Mouse (Mus musculus): ENCODE measurements around the gene Slc30a5. TPM values are rescaled to one million over a fixed set of nuclear protein-coding genes. Genes with fewer than 3 reads are reported as not detected.

Slc30a5 gene
- polyA plus RNA-seq (2011; ENCODE audit: insufficient read length, low read depth, missing spikeins): 54.5 and 58.8 TPM in 2 replicates

- H3K4me3 ChIP-seq (ENCODE audit: insufficient read depth, low read length): peak within 1 kb of the TSS; percentile 88
- TF ChIP-seq POLR2A (IDR thresholded peaks at IDR 0.05; ENCODE audit: low read depth, low read length): peak; percentile 82
- TF ChIP-seq CTCF (IDR thresholded peaks at IDR 0.05; ENCODE audit: borderline replicate concordance, insufficient read depth, low read length): peak; percentile 66; the same call in 1 of the 2 replicates
- H3K4me1 ChIP-seq (ENCODE audit: control insufficient read depth, insufficient read depth, low read length): no peaks in the 10 kb centered on the region
- peak within 1 kb of the TSS; percentile 23; the same call in 1 of the 2 replicates for H3K27ac ChIP-seq (ENCODE audit: insufficient read depth, low read length)
Measured at GRCm38 (mm10) chr13:100832741-100833639, at the start of gene Slc30a5. Gene Slc30a5, minus strand, starts transcription at chr13:100833427.

- H3K4me3 ChIP-seq (ENCODE audit: insufficient read depth, low read length): no peak overlapping the region
- no peak overlapping the region for H3K27ac ChIP-seq (ENCODE audit: insufficient read depth, low read length)
- H3K4me1 ChIP-seq (ENCODE audit: control insufficient read depth, insufficient read depth, low read length): no peaks in the 10 kb centered on the region
- TF ChIP-seq POLR2A (IDR thresholded peaks at IDR 0.05; ENCODE audit: low read depth, low read length) (no peak), CTCF (IDR thresholded peaks at IDR 0.05; ENCODE audit: borderline replicate concordance, insufficient read depth, low read length) (no peak)
Measured at GRCm38 (mm10) chr13:100881944-100882343, 48.7 kb upstream of the Slc30a5 start.

GRCm38 (mm10) chr13:100879806-100880205, 46.6 kb upstream of the Slc30a5 start:
- TF ChIP-seq POLR2A (IDR thresholded peaks at IDR 0.05; ENCODE audit: low read depth, low read length): no peak
- no peak for TF ChIP-seq CTCF (IDR thresholded peaks at IDR 0.05; ENCODE audit: borderline replicate concordance, insufficient read depth, low read length)
- no peaks in the 10 kb centered on the region for H3K4me1 ChIP-seq (ENCODE audit: control insufficient read depth, insufficient read depth, low read length)
- H3K4me3 ChIP-seq (ENCODE audit: insufficient read depth, low read length): no peak overlapping the region
- no peak overlapping the region for H3K27ac ChIP-seq (ENCODE audit: insufficient read depth, low read length)

- Histone ChIP-seq H3K4me3 (ENCODE audit: insufficient read depth, low read length) (no peak overlapping the region), H3K4me1 (ENCODE audit: control insufficient read depth, insufficient read depth, low read length) (no peaks in the 10 kb centered on the region)
- TF ChIP-seq CTCF (IDR thresholded peaks at IDR 0.05; ENCODE audit: borderline replicate concordance, insufficient read depth, low read length) (no peak), POLR2A (IDR thresholded peaks at IDR 0.05; ENCODE audit: low read depth, low read length) (no peak)
Measured at GRCm38 (mm10) chr13:100879326-100879725, 46.1 kb upstream of the Slc30a5 start.

GRCm38 (mm10) chr13:100878264-100878663, 45.0 kb upstream of the Slc30a5 start:
- Histone ChIP-seq H3K4me3 (ENCODE audit: insufficient read depth, low read length) (no peak overlapping the region), H3K4me1 (ENCODE audit: control insufficient read depth, insufficient read depth, low read length) (no peaks in the 10 kb centered on the region), H3K27ac (ENCODE audit: insufficient read depth, low read length) (no peak overlapping the region)
- TF ChIP-seq CTCF (IDR thresholded peaks at IDR 0.05; ENCODE audit: borderline replicate concordance, insufficient read depth, low read length): no peak

More at GRCm38 (mm10) chr13:100879326-100879725, 46.1 kb upstream of the Slc30a5 start:
- H3K27ac ChIP-seq (ENCODE audit: insufficient read depth, low read length): no peak overlapping the region

GRCm38 (mm10) chr13:100877703-100878102, 44.5 kb upstream of the Slc30a5 start:
- TF ChIP-seq POLR2A (IDR thresholded peaks at IDR 0.05; ENCODE audit: low read depth, low read length): no peak
- no peak for TF ChIP-seq CTCF (IDR thresholded peaks at IDR 0.05; ENCODE audit: borderline replicate concordance, insufficient read depth, low read length)
- Histone ChIP-seq H3K4me3 (ENCODE audit: insufficient read depth, low read length) (no peak overlapping the region), H3K4me1 (ENCODE audit: control insufficient read depth, insufficient read depth, low read length) (no peaks in the 10 kb centered on the region), H3K27ac (ENCODE audit: insufficient read depth, low read length) (no peak overlapping the region)

- H3K4me3 ChIP-seq (ENCODE audit: insufficient read depth, low read length): no peak overlapping the region
- no peaks in the 10 kb centered on the region for H3K4me1 ChIP-seq (ENCODE audit: control insufficient read depth, insufficient read depth, low read length)
- no peak overlapping the region for H3K27ac ChIP-seq (ENCODE audit: insufficient read depth, low read length)
- no peak for TF ChIP-seq POLR2A (IDR thresholded peaks at IDR 0.05; ENCODE audit: low read depth, low read length)
- TF ChIP-seq CTCF (IDR thresholded peaks at IDR 0.05; ENCODE audit: borderline replicate concordance, insufficient read depth, low read length): no peak
Measured at GRCm38 (mm10) chr13:100875103-100875502, 41.9 kb upstream of the Slc30a5 start.

- no peak overlapping the region for H3K4me3 ChIP-seq (ENCODE audit: insufficient read depth, low read length)
- no peaks in the 10 kb centered on the region for H3K4me1 ChIP-seq (ENCODE audit: control insufficient read depth, insufficient read depth, low read length)
- TF ChIP-seq POLR2A (IDR thresholded peaks at IDR 0.05; ENCODE audit: low read depth, low read length): no peak
- no peak for TF ChIP-seq CTCF (IDR thresholded peaks at IDR 0.05; ENCODE audit: borderline replicate concordance, insufficient read depth, low read length)
- no peak overlapping the region for H3K27ac ChIP-seq (ENCODE audit: insufficient read depth, low read length)
Measured at GRCm38 (mm10) chr13:100874588-100874987, 41.4 kb upstream of the Slc30a5 start.

- no peak for TF ChIP-seq CTCF (IDR thresholded peaks at IDR 0.05; ENCODE audit: borderline replicate concordance, insufficient read depth, low read length)
- no peak for TF ChIP-seq POLR2A (IDR thresholded peaks at IDR 0.05; ENCODE audit: low read depth, low read length)
- Histone ChIP-seq H3K4me1 (ENCODE audit: control insufficient read depth, insufficient read depth, low read length) (no peaks in the 10 kb centered on the region), H3K4me3 (ENCODE audit: insufficient read depth, low read length) (no peak overlapping the region), H3K27ac (ENCODE audit: insufficient read depth, low read length) (no peak overlapping the region)
Measured at GRCm38 (mm10) chr13:100873530-100873929, 40.3 kb upstream of the Slc30a5 start.
